Mouse (Mus musculus) lung, embryonic 14.5 days (tissue): ENCODE data around the gene Polr3b. TPM values are rescaled to one million over a fixed set of nuclear protein-coding genes. Genes with fewer than 3 reads are reported as not detected.
A peak's percentile ranks its signal among the peaks of the same experiment; 100 is the strongest.

Experiments used
- ATAC-seq: fragments of 200-750 bp; cut with Nextera tagmentation; 2 replicates; pipeline ENCODE4 v1.8.0; 2017; ENCODE audit warnings: mild to moderate bottlenecking, moderate TSS enrichment, moderate library complexity; ENCODE audit not compliant: insufficient read depth
- DNase-seq: peaks from one replicate; pipeline ENCODE4 v3.0.0-alpha.2; 2015
- H3K27ac ChIP-seq: fragments of 300-500 bp; sonication (generic); 2 replicates; pipeline ENCODE4 v1.5.1; 2014; ENCODE audit warnings: low read depth, mild to moderate bottlenecking, moderate library complexity
- H3K27me3 ChIP-seq: fragments of 300-500 bp; sonication (generic); 2 replicates; pipeline ENCODE4 v1.6.1; 2014; ENCODE audit warnings: low read length, control low read depth; ENCODE audit not compliant: insufficient read depth
- H3K36me3 ChIP-seq: fragments of 300-500 bp; sonication (generic); 2 replicates; pipeline ENCODE4 v1.6.1; 2014; ENCODE audit warnings: control low read depth; ENCODE audit not compliant: insufficient read depth
- H3K4me1 ChIP-seq: fragments of 300-500 bp; sonication (generic); 2 replicates; pipeline ENCODE4 v1.6.1; 2014; ENCODE audit warnings: antibody characterized with exemption, control low read depth; ENCODE audit not compliant: insufficient read depth
- H3K4me2 ChIP-seq: fragments of 300-500 bp; sonication (generic); 2 replicates; pipeline ENCODE4 v1.6.1; 2014; ENCODE audit warnings: mild to moderate bottlenecking
- H3K4me3 ChIP-seq: fragments of 300-500 bp; sonication (generic); 2 replicates; pipeline ENCODE4 v1.5.1; 2014; ENCODE audit warnings: low read depth, low read length
- H3K9ac ChIP-seq: fragments of 300-500 bp; sonication (generic); 2 replicates; pipeline ENCODE4 v1.6.1; 2014
- H3K9me3 ChIP-seq: fragments of 300-500 bp; sonication (generic); 2 replicates; pipeline ENCODE4 v1.6.1; 2016; ENCODE audit warnings: low read depth, low read length, control low read depth
- CTCF ChIP-seq: IDR thresholded peaks from 2 replicates; pipeline ENCODE4 v1.5.1; 2016; ENCODE audit warnings: antibody characterized with exemption, low read depth
- WGBS: fragments of 180-500 bp; shearing (Covaris S2); extraction: QIAGEN DNeasy Blood & Tissue Kit; methylation state at CpG from one replicate; pipeline ENCODE4 v1.1.7; 2014; 5-methylcytosine and 5-hydroxymethylcytosine counted together
- polyA plus RNA-seq: library from polyadenylated mRNA; unstranded; fragments of >200 nt; fragmentation: Nextera tagmentation; extraction: Ambion mirVana; gene quantifications from 2 replicates; pipeline ENCODE4 v1.2.1, GENCODE M21; 2014

Gene Polr3b
- polyA plus RNA-seq, 1 experiment from 2014 or later: 16.4 TPM

GRCm38 (mm10) chr10:84693841-84694638 lies 71.9 kb downstream of the Polr3b start:
- no peaks in the 10 kb centered on the region for H3K4me1 ChIP-seq
- no peak overlapping the region for H3K4me2 ChIP-seq
- ATAC-seq: no peak
- DNase-seq: no peak
- no peak overlapping the region for H3K27ac ChIP-seq
- H3K9ac ChIP-seq: no peak overlapping the region
- no peak overlapping the region for H3K4me3 ChIP-seq
- TF ChIP-seq CTCF: no peak
- no peaks in the 10 kb centered on the region for H3K27me3 ChIP-seq
- 75% methylated on average over 8 of the region's 8 CpGs for WGBS
- H3K9me3 ChIP-seq: no peaks in the 10 kb centered on the region
- peaks cover 25% of the 10 kb centered on the region; the same call in 1 of the 2 replicates for H3K36me3 ChIP-seq

- no peak for ATAC-seq
- WGBS: 74% methylated on average over 13 of the region's 13 CpGs
- Histone ChIP-seq H3K9me3 (no peaks in the 10 kb centered on the region), H3K27me3 (no peaks in the 10 kb centered on the region), H3K4me2 (no peak overlapping the region), H3K27ac (no peak overlapping the region), H3K4me3 (no peak overlapping the region), H3K9ac (no peak overlapping the region), H3K4me1 (no peaks in the 10 kb centered on the region), H3K36me3 (peaks cover 49% of the 10 kb centered on the region)
- DNase-seq: no peak
- TF ChIP-seq CTCF: no peak
These were observed 78.3 kb downstream of the Polr3b start for GRCm38 (mm10) chr10:84700236-84700987.

- Histone ChIP-seq H3K4me2 (no peak overlapping the region), H3K27me3 (no peaks in the 10 kb centered on the region), H3K4me1 (no peaks in the 10 kb centered on the region), H3K27ac (no peak overlapping the region), H3K9ac (no peak overlapping the region), H3K4me3 (no peak overlapping the region), H3K36me3 (peaks cover 51% of the 10 kb centered on the region), H3K9me3 (no peaks in the 10 kb centered on the region)
- 53% methylated on average over 8 of the region's 8 CpGs for WGBS
- DNase-seq: peak; percentile 43
- peak; percentile 44; the same call in 1 of the 2 replicates for ATAC-seq
- no peak for TF ChIP-seq CTCF
These were observed 79.0 kb downstream of the Polr3b start for GRCm38 (mm10) chr10:84701110-84701509.

- WGBS: 92% methylated on average over 1 of the region's 1 CpGs
- no peak for TF ChIP-seq CTCF
- H3K27me3 ChIP-seq: no peaks in the 10 kb centered on the region
- H3K36me3 ChIP-seq: peaks cover 45% of the 10 kb centered on the region
- ATAC-seq: no peak
- H3K4me3 ChIP-seq: no peak overlapping the region
- H3K4me2 ChIP-seq: no peak overlapping the region
- no peak for DNase-seq
- no peaks in the 10 kb centered on the region for H3K9me3 ChIP-seq
- H3K4me1 ChIP-seq: no peaks in the 10 kb centered on the region
- no peak overlapping the region for H3K27ac ChIP-seq
- H3K9ac ChIP-seq: no peak overlapping the region
These were observed 80.0 kb downstream of the Polr3b start for GRCm38 (mm10) chr10:84702115-84702514.

GRCm38 (mm10) chr10:84704594-84704993 lies 82.5 kb downstream of the Polr3b start:
- 85% methylated on average over 1 of the region's 1 CpGs for WGBS

GRCm38 (mm10) chr10:84705234-84705633 lies 83.1 kb downstream of the Polr3b start:
- Histone ChIP-seq H3K27ac (no peak overlapping the region), H3K4me1 (no peaks in the 10 kb centered on the region), H3K36me3 (peaks cover 24% of the 10 kb centered on the region), H3K9ac (no peak overlapping the region), H3K27me3 (no peaks in the 10 kb centered on the region), H3K4me3 (no peak overlapping the region), H3K9me3 (no peaks in the 10 kb centered on the region), H3K4me2 (no peak overlapping the region)
- DNase-seq (no peak), ATAC-seq (no peak)
- no peak for TF ChIP-seq CTCF
- 81% methylated on average over 7 of the region's 7 CpGs for WGBS

More at GRCm38 (mm10) chr10:84704594-84704993, 82.5 kb downstream of the Polr3b start:
- H3K27ac ChIP-seq: no peak overlapping the region
- no peak overlapping the region for H3K4me3 ChIP-seq
- no peak overlapping the region for H3K4me2 ChIP-seq
- H3K4me1 ChIP-seq: no peaks in the 10 kb centered on the region
- peaks cover 28% of the 10 kb centered on the region for H3K36me3 ChIP-seq
- ATAC-seq (no peak), DNase-seq (no peak)
- H3K27me3 ChIP-seq: no peaks in the 10 kb centered on the region
- TF ChIP-seq CTCF: no peak
- no peaks in the 10 kb centered on the region for H3K9me3 ChIP-seq
- H3K9ac ChIP-seq: no peak overlapping the region

GRCm38 (mm10) chr10:84706543-84706942 lies 84.5 kb downstream of the Polr3b start:
- Histone ChIP-seq H3K4me1 (no peaks in the 10 kb centered on the region), H3K4me2 (no peak overlapping the region), H3K9ac (no peak overlapping the region), H3K9me3 (no peaks in the 10 kb centered on the region), H3K36me3 (peaks cover 17% of the 10 kb centered on the region), H3K27ac (no peak overlapping the region), H3K27me3 (no peaks in the 10 kb centered on the region), H3K4me3 (no peak overlapping the region)
- 26% methylated on average over 8 of the region's 8 CpGs for WGBS
- ATAC-seq (no peak), DNase-seq (peak; percentile 36)
- no peak for TF ChIP-seq CTCF
